Mouse (Mus musculus) monocyte, adult 2 months (primary cell): ENCODE data around the gene Tapbpl.

Experiments
- DNase-seq, 2 experiments: peaks; one replicate each; pipeline ENCODE4 v3.0.0; 2022; ENCODE audit warnings: low spot score in 2 of 2, low read depth in 1 of 2

The Tapbpl gene

GRCm38 (mm10) chr6:125240617-125241016 is 9.0 kb upstream of the Tapbpl start:
- DNase-seq = no peak

DNA sequence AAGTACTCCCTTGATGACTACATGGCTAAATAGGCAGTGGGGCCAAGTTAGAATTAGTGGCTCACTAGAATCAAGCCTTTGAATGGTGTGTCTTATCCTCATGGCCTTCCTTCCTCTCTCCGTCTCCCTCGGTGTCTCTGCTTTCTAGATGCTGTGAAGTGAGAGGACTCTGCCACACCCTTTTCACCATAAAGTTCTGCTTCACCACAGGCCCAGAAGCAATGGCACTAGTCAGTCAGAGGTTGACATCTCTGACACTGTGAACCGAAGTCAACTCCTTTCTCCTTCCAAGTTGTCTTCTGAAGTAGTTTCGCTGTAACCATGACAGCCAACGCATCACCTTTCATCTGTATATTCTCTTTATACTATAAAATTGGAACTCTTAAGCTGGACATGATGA is 7.9 kb upstream of the Tapbpl start:
- DNase-seq = no peak

- DNase-seq = no peak
Observed at GRCm38 (mm10) chr6:125238396-125238795, 6.7 kb upstream of the Tapbpl start.

GRCm38 (mm10) chr6:125237421-125237820 is 5.8 kb upstream of the Tapbpl start:
- no peak for DNase-seq

DNA sequence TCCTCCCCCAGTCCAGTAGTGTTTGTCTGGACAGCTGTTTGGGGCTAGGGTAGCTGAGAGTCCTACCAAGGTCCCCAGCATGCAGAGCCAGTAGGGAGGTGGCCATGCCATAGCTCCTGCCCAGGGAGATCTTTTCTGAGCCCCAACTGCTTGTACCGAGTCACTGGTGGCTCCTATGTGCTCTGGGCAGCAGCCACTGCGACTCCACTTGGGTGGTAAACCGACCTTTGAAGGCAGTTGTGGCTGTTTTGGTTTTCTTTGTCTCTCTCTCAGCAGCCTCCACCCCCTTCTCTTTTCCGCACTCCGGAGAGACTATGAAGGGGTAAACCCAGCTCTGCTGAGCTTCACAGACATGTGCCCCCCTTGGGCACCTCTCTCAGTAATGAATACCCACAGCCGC is 5.1 kb upstream of the Tapbpl start, which contains the start of gene Cd27:
TSS of gene Cd27 (minus strand) at position 229 of the 400 bp plus-strand sequence.
- DNase-seq = no peak

- DNase-seq = no peak
Observed at GRCm38 (mm10) chr6:125236341-125236740, 4.7 kb upstream of the Tapbpl start.

DNA sequence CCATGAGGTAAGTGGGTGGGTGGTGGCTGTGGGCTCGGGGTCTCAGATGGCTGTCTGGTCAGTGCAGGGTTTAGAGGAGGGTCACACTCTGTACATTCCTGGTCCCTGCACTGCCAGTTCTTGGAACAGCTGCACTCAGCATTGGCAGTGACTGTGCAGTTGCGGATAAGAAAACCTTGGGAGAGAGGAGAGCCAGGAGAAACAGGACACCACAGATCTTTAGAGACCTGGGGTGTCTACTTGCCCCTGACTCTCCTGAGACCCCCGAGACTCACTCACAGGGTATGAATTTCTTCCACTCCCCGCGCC is 2.8 kb upstream of the Tapbpl start:
- DNase-seq = no peak

DNA sequence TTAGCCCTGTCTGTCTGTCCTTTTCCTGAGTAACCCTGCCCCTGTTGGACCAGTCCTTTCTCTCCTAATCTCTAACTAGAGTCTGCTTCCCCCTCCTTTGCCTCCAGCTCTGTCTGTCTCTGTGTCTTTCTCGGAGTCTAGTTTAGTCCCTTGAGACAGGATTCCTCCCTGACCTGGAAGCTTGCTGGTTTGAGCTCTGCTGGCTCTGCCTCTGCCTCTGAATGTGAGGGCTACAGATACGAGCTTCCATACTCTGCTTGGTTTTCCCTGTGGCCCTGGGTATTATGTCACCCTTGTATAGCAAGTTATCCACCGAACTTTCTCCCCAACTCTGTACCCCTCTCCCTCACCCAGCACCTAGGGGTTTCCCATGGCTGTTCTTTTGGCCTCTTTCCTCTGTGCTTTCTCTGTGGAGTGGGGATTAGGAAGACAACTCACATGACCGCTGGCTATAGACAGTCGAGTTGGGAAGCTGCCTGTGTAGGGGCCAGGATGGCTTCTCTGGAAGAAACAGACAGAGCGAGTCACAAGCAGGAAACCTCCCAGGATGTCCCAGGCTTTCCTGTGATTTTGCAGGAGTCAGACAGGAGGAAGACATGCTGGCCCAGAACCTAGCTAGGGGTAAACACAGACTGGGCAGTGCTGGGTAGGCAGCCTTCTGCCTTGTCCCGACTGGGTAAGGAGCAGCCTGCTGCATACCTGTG is 2.3 kb upstream of the Tapbpl start:
- no peak for DNase-seq

- no peak for DNase-seq
Observed at GRCm38 (mm10) chr6:125232516-125232915, 856 bp upstream of the Tapbpl start.

DNA sequence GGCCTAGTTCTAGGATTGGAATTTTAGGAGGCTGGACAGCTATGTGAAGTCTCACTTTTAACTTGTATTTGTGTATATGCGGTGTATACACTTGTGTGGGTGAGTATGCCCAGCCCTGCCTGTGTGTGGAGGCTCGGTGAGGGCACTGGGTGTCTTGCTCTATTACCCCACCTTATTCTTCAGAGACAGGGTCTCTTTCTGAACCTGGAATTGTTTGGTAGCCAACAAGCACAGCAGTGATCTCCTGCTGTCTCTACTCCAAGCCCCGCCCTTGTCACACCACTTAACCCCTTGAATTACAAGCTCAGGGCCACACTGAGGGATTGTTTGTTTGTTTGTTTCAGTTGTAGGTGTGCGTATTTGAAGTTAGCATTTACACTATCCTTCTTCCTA is 381 bp upstream of the Tapbpl start:
- no peak for DNase-seq

DNA sequence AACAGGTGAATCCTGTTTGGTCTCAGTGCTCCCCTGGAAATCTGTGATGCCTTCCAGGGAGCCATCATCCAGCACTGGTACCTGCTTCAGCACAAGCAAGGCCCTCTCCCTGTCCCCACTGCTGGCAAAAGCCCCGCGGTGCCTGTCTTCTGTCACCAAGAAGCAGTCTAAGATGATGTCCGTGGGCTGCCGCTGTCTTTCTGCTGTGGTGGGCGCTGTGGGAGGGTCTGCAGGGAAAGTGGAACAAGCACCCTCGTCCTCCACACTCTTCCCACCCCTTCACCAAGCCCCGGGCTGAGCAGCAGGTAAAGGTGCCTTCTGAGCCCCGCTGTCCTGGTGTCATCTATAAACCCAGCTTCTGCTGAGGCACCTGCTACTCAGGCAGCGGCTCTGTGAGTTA is 1.1 kb downstream of the Tapbpl start:
- no peak for DNase-seq

DNA sequence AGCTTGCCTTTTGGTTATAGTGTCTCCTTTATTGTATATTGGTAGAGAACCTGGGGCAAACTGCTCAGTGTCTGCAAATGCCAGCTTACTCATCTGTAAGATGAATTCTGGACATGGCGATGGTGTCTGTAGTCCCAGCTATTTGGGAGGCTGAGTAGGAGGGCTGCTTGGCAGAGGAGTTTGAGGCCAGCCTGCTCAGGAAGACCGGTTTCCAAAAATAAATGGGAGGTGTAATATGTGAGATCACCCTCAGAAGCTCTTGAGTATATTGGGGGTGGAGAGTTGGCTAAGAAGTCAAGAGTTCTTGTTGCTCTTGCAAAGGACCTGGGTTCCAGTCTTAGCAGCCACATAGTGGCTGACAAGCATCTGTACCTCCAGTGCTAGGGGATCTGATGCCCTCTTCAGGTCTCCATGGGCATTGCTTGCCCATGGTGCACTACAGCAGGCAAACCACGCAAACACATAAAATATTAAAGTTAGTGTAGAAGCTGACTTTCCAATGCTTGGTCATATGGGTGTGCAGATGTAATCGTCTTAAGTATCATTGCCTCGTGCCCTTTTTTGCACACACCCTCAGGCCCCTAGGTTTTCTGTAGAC is 6.0 kb downstream of the Tapbpl start:
- no peak for DNase-seq

DNA sequence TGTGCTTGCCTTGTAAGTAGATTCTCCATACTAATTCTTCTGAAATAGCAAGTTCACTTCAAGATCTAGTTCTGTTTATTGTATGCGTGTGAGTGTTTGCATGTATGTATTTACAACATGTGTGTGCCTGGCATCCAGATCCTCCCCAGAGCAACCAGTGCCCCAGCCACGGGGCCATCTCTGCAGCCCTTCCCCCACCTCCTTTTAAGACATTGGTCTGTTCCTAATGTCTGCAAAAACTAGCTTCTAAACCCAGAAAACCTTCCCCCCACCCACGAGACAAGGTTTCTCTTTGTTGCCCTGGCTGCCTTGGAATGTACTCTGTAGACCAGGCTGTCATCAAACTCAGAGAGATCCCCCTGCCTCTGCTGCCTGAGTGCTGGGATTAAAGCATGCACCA is 9.1 kb downstream of the Tapbpl start:
- DNase-seq = no peak

DNA sequence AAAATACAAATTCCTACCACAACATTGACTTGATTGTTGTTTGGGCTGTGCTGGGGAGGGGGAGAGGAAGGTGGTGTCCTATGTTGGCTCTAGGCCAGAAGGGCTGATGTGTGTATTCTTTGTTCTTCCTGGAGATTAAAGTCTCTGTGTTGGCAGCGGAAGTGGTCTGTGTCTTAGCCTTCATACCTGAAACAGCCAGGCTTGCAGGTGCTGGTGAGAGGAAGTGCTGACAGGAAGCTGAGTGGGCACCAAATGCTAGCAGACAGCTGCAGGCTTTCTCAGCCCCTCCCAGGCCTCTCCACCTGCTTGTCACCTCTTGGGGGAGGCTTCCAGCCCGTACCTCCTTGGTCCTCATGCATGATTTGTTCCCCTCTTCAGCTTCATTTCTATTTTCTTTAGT is 9.5 kb downstream of the Tapbpl start:
- no peak for DNase-seq

DNA sequence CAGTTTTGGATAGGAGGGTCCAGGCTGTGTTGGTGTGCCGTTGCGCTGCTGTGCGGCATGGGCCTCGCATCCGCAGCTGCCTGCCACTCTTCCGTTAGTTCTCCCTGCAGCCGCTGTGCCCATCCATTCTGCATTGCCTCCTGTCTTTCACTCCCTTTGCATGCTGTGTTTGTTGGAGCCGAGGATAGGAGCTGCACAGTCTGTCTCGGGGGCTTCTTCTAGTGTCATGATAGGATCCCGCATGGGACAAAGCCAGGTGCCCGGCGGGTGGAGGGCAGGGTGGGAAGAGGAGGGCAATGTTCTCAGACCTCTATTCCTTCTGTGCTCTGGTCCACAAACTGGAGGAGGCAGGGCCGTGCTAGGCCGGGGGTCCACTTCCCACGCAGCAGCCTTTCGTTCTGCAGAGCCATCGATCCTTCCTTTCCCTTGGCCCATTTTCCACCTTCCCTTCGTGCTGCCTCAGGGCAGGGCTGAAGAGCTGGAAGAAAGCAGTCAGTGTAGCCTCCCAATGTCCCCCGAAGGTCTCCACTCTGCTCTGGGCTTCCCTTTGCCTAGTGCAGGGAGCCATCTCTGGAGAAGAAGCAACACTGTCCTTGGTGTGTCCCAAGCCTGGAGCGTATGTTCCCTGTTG is 10.4 kb downstream of the Tapbpl start:
- no peak for DNase-seq

DNA sequence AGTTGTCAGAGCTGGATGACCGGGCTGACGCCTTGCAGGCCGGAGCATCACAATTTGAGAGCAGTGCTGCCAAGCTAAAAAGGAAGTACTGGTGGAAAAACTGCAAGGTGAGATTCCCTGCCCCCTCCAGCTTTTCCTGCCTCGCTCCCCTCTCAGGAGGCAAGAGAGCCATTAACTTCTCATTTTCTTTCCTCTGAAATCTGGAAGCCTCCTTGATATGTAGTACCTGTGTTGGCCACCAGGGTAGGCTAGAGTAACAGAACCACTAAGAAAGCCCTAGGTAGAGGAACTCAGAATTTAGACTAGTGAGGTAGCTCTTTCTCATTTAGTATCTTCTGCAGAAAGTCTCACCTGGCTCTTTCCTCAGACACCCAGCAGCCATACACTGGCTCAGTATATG is 12.7 kb downstream of the Tapbpl start:
- DNase-seq = peak; percentile 42 to 60

DNA sequence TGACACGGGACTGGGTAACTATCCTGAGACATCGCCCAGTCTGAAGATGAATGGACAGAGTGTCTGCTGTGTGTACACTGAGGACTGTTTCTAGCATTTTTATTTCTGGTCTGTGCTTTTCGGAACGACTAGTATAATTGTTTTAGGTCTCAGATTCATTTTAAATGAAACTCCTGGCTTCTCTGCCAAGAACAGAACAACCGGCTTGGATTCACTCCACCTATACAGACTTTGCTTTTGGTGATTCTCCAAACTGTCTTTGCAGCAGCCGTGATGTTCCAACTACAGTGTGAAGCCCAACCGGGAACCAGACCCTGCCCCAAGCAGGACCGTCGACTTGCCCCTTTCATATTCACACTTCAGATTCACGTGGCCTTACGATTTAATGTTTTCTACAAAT is 13.8 kb downstream of the Tapbpl start:
- no peak for DNase-seq

- no peak for DNase-seq
Observed at GRCm38 (mm10) chr6:125216898-125217297, 14.8 kb downstream of the Tapbpl start.

DNA sequence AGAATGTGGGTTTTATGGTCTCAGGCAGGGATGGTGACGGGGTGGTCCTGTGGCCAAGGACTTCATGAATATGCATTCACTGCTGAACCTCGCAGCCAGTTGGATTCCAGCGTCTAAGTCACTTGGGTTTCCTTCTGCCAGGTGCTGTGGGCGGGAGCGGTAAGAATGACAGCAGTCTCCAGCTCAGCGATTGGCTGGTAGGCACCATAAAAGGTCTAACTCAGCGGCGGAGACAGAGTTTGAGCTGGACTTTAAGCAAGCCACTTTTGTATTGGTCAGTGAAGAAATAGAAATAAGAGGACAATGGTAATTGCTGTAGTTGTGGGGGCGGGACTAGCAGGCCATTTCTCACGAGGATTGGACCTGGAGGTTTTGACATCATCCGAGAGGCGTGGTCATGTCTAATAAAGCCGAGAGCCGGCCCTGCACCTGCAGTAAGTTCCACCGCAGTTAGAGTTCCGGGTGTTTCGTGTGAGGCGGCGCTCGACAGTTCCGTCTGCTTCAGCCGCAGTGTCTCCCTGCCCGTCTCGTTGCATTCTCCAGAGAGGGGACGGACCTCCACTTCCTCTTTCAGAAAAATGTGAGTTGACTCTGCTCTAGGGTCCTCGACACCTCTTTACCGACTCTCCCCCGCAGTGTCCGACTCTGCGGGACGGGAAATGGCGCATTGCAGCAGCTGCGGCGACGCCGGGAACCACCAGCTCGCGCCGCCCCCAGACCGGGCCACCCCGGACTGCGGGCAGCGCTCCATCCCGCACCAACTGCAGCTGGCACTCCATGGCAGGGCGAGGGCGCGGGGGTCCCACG is 16.3 kb downstream of the Tapbpl start, which contains the start of gene Vamp1:
TSS of gene Vamp1 (plus strand) at position 404 of the 807 bp plus-strand sequence.
- peak; percentile 88 to 89 for DNase-seq

DNA sequence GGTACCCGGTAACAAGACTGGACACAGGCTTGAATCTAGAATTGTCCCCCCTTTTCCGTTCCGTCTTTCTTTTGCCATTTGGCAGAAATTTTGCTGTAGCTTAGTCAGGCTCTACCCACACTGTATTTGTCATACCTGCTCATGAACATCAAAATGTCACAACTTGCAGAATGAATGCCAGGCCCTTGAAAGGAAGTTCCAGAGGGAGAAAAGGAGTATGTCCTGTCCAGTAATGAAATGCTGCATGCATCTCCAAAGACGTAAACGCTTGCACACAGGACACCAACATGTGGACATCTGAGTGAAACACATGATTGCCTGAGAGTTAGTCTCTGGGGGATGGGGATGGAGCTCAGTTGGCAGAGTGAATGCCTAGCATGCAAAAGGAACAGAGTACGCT is 17.9 kb downstream of the Tapbpl start:
- DNase-seq = no peak

DNA sequence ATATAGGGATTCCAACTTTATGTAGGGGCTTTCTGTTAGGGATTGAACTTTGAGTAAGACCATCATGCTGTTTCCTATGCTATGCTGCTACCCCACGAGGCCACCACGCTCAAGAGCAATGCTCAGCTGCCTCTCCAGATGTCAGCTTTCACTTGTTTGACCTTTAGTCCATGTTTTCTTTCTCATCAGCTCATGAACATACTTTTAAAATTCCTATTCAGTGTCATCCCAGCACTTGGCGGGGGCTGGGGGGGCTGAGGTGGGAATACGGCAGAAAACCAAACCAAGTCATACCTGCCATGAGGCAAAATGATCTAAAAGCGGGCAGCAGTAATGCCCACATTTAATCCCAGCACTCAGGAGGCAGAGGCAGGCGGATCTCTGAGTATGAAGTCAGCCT is 18.5 kb downstream of the Tapbpl start:
- no peak for DNase-seq

DNA sequence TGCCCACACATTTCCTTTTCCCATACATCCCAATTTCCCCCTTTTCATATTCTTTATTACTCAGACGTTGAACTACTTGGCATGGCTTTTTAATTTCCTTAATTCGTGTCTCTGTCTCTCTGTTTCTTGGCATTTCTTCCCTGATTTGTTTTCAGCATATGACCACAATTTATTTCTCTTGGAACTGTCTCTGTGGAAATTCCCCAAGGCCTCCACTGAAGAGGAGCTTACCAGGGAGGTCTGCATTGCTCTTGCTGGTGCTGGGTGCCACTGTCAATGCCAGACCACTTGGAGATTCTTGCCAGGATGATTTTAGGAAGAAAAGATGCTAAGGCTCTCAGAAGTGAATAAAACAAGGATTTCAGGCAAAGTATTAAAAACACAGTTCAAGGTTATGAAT is 19.0 kb downstream of the Tapbpl start:
- DNase-seq = no peak
